Mouse (Mus musculus): Measurements from ENCODE around the gene Slc25a19. TPM values are rescaled to one million over a fixed set of nuclear protein-coding genes. Genes with fewer than 3 reads are reported as not detected.

The Slc25a19 gene
- total RNA-seq, 2 experiments from 2014 or later: 56.8 to 60.1 TPM

GRCm38 (mm10) chr11:115625877-115626276, 2.2 kb downstream of the Slc25a19 start:
- no peak for DNase-seq (ENCODE audit: low spot score in 2 of 2)
- intact Hi-C loops (cut with DNase I): no loop called here

GRCm38 (mm10) chr11:115623487-115624070, 4.5 kb downstream of the Slc25a19 start:
- intact Hi-C loops (cut with DNase I): no loop called here
- DNase-seq (ENCODE audit: low spot score in 2 of 2): no peak

GRCm38 (mm10) chr11:115619949-115620348, 8.1 kb downstream of the Slc25a19 start:
- intact Hi-C loops (cut with DNase I): no loop called here

DNA sequence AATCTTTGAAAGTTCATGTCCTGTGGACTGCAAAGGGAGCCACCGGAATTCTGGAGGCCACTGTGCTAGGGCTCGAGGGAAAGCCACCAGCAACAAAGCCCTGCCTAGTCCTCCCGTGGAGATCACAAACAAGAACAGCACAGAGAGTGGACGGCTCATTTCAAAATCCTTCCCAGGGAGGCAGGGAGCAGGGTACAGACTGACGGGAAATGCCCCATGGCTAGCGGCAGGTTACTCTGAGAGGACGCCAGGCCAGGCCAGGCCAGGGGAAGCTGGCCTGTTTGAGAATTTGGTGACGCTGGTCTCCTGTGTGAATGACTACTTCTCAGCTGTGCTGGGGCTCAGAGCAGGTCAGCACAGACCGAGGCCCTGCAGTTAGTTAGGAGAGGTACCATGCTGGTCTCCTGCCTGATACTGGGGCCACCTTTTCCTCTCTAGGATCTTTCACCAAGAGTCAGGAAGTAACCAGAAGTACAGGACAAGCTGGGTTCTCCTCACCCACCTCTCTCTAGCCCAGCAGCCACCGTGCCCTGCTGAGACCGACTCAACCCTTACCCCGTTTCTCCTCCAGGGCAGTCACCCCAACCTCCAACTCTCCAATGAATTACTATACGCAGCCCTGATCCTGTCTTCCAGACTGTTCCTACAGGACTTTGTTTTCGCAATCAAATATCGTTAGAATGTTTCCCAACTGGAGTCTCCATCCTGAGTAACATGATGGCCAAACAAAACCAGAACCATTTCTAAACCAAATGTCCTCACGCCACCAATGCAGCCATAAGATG, 9.2 kb downstream of the Slc25a19 start:
- intact Hi-C loops (cut with DNase I): no loop called here

More at GRCm38 (mm10) chr11:115619949-115620348, 8.1 kb downstream of the Slc25a19 start:
- DNase-seq (ENCODE audit: low spot score in 2 of 2): no peak

GRCm38 (mm10) chr11:115618001-115618400, 10.1 kb downstream of the Slc25a19 start:
- no peak for DNase-seq (ENCODE audit: low spot score in 2 of 2)
- intact Hi-C loops (cut with DNase I): no loop called here

More for the DNA sequence above, 9.2 kb downstream of the Slc25a19 start:
- DNase-seq (ENCODE audit: low spot score in 2 of 2): no peak

GRCm38 (mm10) chr11:115616893-115617292, 11.2 kb downstream of the Slc25a19 start:
- DNase-seq (ENCODE audit: low spot score in 2 of 2): no peak
- intact Hi-C loops (cut with DNase I): no loop called here

DNA sequence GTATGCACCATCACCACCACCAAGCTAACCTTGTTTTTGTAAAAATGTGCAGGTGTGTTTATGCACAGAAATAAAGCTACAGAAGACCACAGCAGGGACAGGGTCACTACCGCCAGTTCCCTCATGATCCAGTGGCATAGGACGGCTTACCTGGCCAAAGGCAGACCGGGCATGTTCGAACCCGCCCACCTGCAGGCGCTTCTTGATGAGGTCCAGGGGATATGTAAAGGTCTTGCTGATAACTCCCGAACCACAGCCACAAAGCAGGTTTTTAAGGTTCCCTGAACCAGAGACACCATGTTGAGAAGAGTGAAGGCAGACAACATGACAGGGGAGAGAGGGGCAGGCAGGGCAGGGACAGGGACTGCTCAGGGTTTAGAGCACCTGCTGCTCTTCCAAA, 11.7 kb downstream of the Slc25a19 start:
- DNase-seq (ENCODE audit: low spot score in 2 of 2): no peak
- intact Hi-C loops (cut with DNase I): no loop called here

DNA sequence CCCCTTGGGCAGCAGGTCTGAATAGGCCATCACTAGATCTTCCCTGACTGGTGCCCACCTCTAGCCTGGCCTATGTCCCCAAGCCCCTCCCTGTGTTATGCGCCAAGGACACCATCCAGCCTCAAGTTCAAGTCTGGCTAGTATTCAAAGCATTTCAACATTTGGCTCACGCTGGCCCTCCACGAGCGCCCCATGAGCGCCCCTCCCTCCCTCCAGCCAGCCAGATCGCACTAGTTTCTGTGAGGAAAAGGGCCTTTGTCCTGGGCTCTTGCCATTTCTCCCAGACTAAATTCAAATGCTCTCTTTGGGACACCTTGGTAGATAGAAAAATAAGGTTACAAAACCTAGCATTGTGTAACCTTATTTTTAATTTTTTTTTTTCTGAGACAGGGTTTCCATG, 12.2 kb downstream of the Slc25a19 start:
- DNase-seq (ENCODE audit: low spot score in 2 of 2): no peak
- intact Hi-C loops (cut with DNase I): no loop called here

DNA sequence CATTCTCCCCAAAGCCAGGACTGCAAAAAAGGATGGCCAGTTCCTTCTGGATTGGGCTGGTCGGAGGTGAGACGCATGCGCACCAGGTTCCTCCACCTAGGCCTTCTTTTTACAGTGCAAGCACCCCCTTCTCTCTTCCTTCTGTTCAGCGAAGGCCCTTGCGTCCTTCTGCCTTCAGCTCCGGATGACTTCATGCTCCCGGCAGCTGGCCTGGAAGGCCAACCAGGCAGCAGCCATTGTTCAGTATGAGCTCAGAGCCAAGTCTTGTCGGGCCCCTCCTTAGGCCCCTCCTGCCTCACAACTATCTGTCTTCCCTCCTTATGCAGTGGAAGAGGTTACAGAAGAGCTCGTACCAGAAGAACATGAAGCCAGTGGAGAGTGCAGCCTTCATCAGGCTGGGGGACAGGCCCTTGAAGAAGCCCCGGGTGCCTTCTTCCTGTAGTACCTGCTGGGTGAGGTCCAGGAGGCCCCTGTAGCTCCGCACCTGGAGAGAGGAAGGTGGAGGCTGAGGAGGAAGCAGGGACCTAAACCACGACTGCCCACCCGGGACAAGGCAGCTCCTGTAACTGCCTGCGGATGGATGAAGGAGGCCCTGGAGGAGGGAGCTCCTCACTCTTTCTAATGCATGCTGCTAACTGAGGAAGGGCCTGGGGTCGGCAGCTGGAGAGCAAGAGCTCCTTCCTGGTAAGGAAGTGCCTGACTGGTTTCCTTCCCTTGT, 12.8 kb downstream of the Slc25a19 start:
- no peak for DNase-seq (ENCODE audit: low spot score in 2 of 2)
- intact Hi-C loops (cut with DNase I): no loop called here

- intact Hi-C loops (cut with DNase I): loop anchor here (5.0 kb wide), 1 partner anchor 127 kb away; no protein-coding TSS in a partner anchor
- no peak for DNase-seq (ENCODE audit: low spot score in 2 of 2)
Measured at GRCm38 (mm10) chr11:115614346-115615107, 13.6 kb downstream of the Slc25a19 start.

- intact Hi-C loops (cut with DNase I): loop anchor here (5.0 kb wide), 1 partner anchor 126 kb away; no protein-coding TSS in a partner anchor
- no peak for DNase-seq (ENCODE audit: low spot score in 2 of 2)
Measured at GRCm38 (mm10) chr11:115613138-115613945, 14.8 kb downstream of the Slc25a19 start.

GRCm38 (mm10) chr11:115612410-115613137, 15.5 kb downstream of the Slc25a19 start, which contains the start of gene Mif4gd:
Gene Mif4gd, minus strand, starts transcription at chr11:115612969.
- peak; percentile 70 to 72 for DNase-seq (ENCODE audit: low spot score in 2 of 2)
- intact Hi-C loops (cut with DNase I): loop anchor here (5.0 kb wide), 1 partner anchor 125 kb away; no protein-coding TSS in a partner anchor

DNA sequence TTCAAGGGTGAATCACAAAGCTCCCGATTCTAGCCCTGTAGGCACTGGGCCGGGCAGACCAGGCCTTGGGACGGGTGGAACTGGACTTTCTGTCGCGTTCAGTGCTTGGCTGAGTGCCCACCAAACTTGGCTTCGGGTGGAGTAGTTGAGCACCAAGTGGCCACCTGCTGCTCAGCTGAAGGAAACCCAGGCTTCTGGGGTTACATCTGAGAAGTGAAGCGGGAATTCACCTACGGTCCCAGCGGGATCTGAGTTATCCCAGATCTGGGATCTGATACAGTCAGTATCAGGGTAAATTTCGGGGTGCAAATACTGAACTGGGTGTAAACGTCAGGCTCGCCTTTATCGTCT, 16.1 kb downstream of the Slc25a19 start:
- intact Hi-C loops (cut with DNase I): loop anchor here (5.0 kb wide), 1 partner anchor 125 kb away; no protein-coding TSS in a partner anchor
- peak; percentile 46 to 49 for DNase-seq (ENCODE audit: low spot score in 2 of 2)

DNA sequence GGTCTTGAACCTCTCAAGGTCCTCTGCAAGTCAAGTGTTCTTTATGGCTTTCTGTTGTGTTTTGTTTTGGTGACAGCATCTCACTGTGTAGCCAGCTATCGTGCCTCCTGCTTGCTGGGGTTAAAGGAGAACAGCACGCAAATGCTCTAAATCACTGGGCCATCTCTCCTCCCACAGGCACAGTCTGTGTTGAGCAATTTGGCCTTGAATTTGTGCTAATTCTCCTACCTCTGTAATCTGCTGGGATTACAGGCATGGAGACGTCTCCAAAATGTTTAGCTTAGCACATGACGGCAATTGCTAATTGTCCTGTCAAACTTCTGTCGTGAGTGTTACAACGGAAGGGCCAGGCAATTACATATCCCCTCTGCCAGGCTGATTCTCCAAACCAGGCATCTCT, 16.9 kb downstream of the Slc25a19 start:
- DNase-seq (ENCODE audit: low spot score in 2 of 2): no peak
- intact Hi-C loops (cut with DNase I): loop anchor here (5.0 kb wide), 1 partner anchor 124 kb away; no protein-coding TSS in a partner anchor

DNA sequence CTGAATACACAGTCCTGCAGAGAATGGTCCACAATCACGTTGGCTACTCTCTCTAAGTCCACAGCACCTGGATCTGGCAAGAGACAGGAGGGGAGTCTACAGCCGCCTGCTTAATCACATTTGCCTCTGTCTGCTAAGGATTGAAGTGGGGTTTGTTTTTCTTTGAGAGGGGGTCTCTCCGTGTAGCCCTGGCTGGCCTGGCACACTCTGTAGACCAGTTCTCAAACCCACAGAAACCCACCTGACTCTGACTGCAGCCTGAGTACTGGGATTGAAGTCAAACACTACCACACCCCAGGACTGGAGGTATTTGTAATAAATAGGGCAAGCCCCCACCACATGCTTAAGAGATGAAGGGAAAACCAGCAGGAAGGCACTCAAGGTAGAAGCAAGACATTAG, 18.5 kb downstream of the Slc25a19 start:
- intact Hi-C loops (cut with DNase I): no loop called here
- DNase-seq (ENCODE audit: low spot score in 2 of 2): no peak

GRCm38 (mm10) chr11:115608421-115609399, 19.4 kb downstream of the Slc25a19 start:
- peak in 1 of 2 experiments; percentile 22 for DNase-seq (ENCODE audit: low spot score in 2 of 2)
- intact Hi-C loops (cut with DNase I): no loop called here

- intact Hi-C loops (cut with DNase I): no loop called here
Measured at GRCm38 (mm10) chr11:115606733-115607132, 21.4 kb downstream of the Slc25a19 start.

More at GRCm38 (mm10) chr11:115606733-115607132, 21.4 kb downstream of the Slc25a19 start:
- DNase-seq (ENCODE audit: low spot score in 2 of 2): no peak
